Mouse (Mus musculus): ENCODE measurements around the gene Myrip.

DNA sequence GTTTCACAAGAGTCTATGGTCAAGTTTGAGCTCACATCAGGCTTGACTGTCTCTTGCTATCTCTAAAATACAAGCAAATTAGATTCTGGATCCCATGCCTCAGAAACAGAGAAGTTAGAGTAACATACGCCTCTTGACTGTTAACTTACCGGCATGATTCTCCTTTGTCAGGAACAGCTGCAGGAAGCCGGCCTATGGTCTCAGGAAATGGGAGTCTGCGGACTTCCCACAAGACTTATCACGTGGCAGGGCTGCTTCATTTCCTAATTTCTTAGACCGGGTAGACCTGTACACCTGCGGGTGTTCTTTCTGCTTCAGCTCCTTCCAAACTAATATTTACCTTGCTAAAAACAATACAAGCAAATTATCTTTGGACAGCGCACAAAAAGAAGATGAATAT is 215.4 kb downstream of the Myrip start:
- TF ChIP-seq GATA1 (IDR thresholded peaks at IDR 0.05; ENCODE audit: low read length) (no peak), TAL1 (IDR thresholded peaks at IDR 0.05; ENCODE audit: low read length) (no peak)

Measured in erythroblast, embryonic 14.5 days (primary cell).